Mouse (Mus musculus): ENCODE results near the gene Gm9936.

DNA sequence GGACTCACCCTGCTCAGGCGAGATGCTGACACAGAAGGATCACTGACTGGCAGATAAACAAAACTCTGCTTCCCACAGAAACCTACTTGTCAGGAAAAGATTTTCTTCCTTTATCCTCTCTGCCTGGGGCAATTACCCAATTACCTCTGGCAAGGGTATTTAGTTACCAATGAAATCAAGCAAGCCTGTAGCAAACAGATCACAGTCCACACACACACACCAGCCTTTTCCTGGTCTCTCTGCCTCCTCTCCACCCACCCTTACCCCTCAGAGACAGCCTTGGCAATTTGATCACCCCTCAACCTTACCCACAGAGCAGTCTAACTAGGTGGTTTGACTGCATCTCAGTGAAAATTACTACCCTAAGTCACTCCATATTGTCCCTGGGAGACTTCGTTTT is 30.5 kb upstream of the Gm9936 start:
- no peak for TF ChIP-seq CTCF (IDR thresholded peaks at IDR 0.05; ENCODE audit: control insufficient read depth, insufficient read depth, low read length)
- TF ChIP-seq POLR2A (IDR thresholded peaks at IDR 0.05; ENCODE audit: borderline replicate concordance, control insufficient read depth, low read depth, low read length) = no peak
